Mouse (Mus musculus): Measurements from ENCODE around the gene Slc25a27. TPM values are rescaled to one million over a fixed set of nuclear protein-coding genes. Genes with fewer than 3 reads are reported as not detected.

Gene Slc25a27
- 1 to 10 TPM; 4.7 to 5.3 TPM for total RNA-seq (2021)
- long read RNA-seq, experiment 1, partial matches to known transcripts, result 0 of 3 reads
- long read RNA-seq, experiment 1, other reads (novel, unspliced or antisense), result 2 of 3 reads
- long read RNA-seq, experiment 2, partial matches to known transcripts, result 1 of 2 reads
- long read RNA-seq, experiment 2, other reads (novel, unspliced or antisense), result 0 of 2 reads

- DNase-seq, result peak; percentile 91
Measured at GRCm38 (mm10) chr17:43666576-43667289, at the start of gene Slc25a27. Gene Slc25a27, minus strand, starts transcription at chr17:43667214.

GRCm38 (mm10) chr17:43716601-43717000 lies 49.6 kb upstream of the Slc25a27 start:
- no peak for DNase-seq

- no peak for DNase-seq
Measured at GRCm38 (mm10) chr17:43714191-43714590, 47.2 kb upstream of the Slc25a27 start.

- DNase-seq, result no peak
Measured at GRCm38 (mm10) chr17:43711557-43712352, 44.7 kb upstream of the Slc25a27 start.

- peak; percentile 36 for DNase-seq
Measured at GRCm38 (mm10) chr17:43707254-43707653, 40.2 kb upstream of the Slc25a27 start.

- DNase-seq, result no peak
Measured at GRCm38 (mm10) chr17:43706749-43707148, 39.7 kb upstream of the Slc25a27 start.

- DNase-seq, result no peak
Measured at GRCm38 (mm10) chr17:43704216-43704930, 37.4 kb upstream of the Slc25a27 start.

- no peak for DNase-seq
Measured at GRCm38 (mm10) chr17:43701060-43701459, 34.0 kb upstream of the Slc25a27 start.

- DNase-seq, result no peak
Measured at GRCm38 (mm10) chr17:43698997-43699649, 32.1 kb upstream of the Slc25a27 start.

- DNase-seq, result peak; percentile 14
Measured at GRCm38 (mm10) chr17:43689591-43689990, 22.6 kb upstream of the Slc25a27 start.

GRCm38 (mm10) chr17:43684638-43685037 lies 17.6 kb upstream of the Slc25a27 start:
- DNase-seq, result peak; percentile 12

- DNase-seq, result no peak
Measured at GRCm38 (mm10) chr17:43684086-43684485, 17.1 kb upstream of the Slc25a27 start.

- DNase-seq, result no peak
Measured at GRCm38 (mm10) chr17:43677317-43677716, 10.3 kb upstream of the Slc25a27 start.

GRCm38 (mm10) chr17:43676241-43676640 lies 9.2 kb upstream of the Slc25a27 start:
- DNase-seq, result no peak

GRCm38 (mm10) chr17:43675228-43675627 lies 8.2 kb upstream of the Slc25a27 start:
- no peak for DNase-seq

GRCm38 (mm10) chr17:43671907-43672306 lies 4.9 kb upstream of the Slc25a27 start:
- DNase-seq, result no peak

GRCm38 (mm10) chr17:43669145-43669695 lies 2.2 kb upstream of the Slc25a27 start:
- no peak for DNase-seq

GRCm38 (mm10) chr17:43667290-43667843 lies 353 bp upstream of the Slc25a27 start, which contains the start of gene Cyp39a1:
Gene Cyp39a1, plus strand, starts transcription at chr17:43667425.
- DNase-seq, result no peak

- DNase-seq, result no peak
Measured at GRCm38 (mm10) chr17:43651314-43652046, 15.5 kb downstream of the Slc25a27 start.

Data from gastrocnemius, postnatal 25 days (tissue).